Mouse (Mus musculus) bone marrow, adult 2 months (tissue): ENCODE results near the gene Olfr986. TPM values are rescaled to one million over a fixed set of nuclear protein-coding genes. Genes with fewer than 3 reads are reported as not detected.

Experiments
- H3K27ac ChIP-seq: fragments of 200-500 bp; 2 replicates; pipeline ENCODE4 v1.5.1; 2012; ENCODE audit warnings: low read depth, mild to moderate bottlenecking, control low read depth, inconsistent platforms, low read length; ENCODE audit not compliant: control insufficient read depth, poor library complexity, insufficient read depth
- H3K4me1 ChIP-seq: fragments of 200-500 bp; 2 replicates; pipeline ENCODE4 v1.6.1; 2011; ENCODE audit warnings: low read length; ENCODE audit not compliant: control insufficient read depth, insufficient read depth
- H3K4me3 ChIP-seq: fragments of 200-500 bp; replicated peaks from 2 replicates; pipeline ENCODE3; 2011; ENCODE audit warnings: mild to moderate bottlenecking, low read depth, low read length, control low read depth; ENCODE audit not compliant: control insufficient read depth
- CTCF ChIP-seq: fragments of 200-500 bp; IDR thresholded peaks from 2 replicates; pipeline ENCODE4 v1.5.1; 2011; ENCODE audit warnings: low read length, control low read depth; ENCODE audit not compliant: control insufficient read depth, insufficient read depth
- POLR2A ChIP-seq: fragments of 200-500 bp; IDR thresholded peaks from 2 replicates; pipeline ENCODE4 v1.6.1; 2011; ENCODE audit warnings: low read depth, mild to moderate bottlenecking, control low read depth, low read length, borderline replicate concordance; ENCODE audit not compliant: control insufficient read depth
- WGBS: fragments of 180-500 bp; shearing (Covaris S2); methylation state at CpG from one replicate; pipeline ENCODE4 v1.1.7; 2018; 5-methylcytosine and 5-hydroxymethylcytosine counted together
- polyA plus RNA-seq: library from polyadenylated mRNA; stranded (reverse); fragments of >200 nt; gene quantifications from 2 replicates; pipeline ENCODE4 v1.2.4, GENCODE M21; 2011; ENCODE audit warnings: low replicate concordance; ENCODE audit not compliant: missing spikeins, insufficient read depth, insufficient read length

The Olfr986 gene
- polyA plus RNA-seq, 1 experiment: not detected

GRCm38 (mm10) chr9:40228804-40229331, 48.1 kb downstream of the Olfr986 start:
- Histone ChIP-seq H3K27ac (no peak overlapping the region), H3K4me3 (no peak overlapping the region), H3K4me1 (no peaks in the 10 kb centered on the region; the same call in 1 of the 2 replicates)
- WGBS: 13% methylated on average over 6 of the region's 6 CpGs
- TF ChIP-seq CTCF: no peak
- no peak for TF ChIP-seq POLR2A

GRCm38 (mm10) chr9:40229479-40229878, 48.8 kb downstream of the Olfr986 start:
- Histone ChIP-seq H3K4me3 (no peak overlapping the region), H3K27ac (no peak overlapping the region), H3K4me1 (no peaks in the 10 kb centered on the region; the same call in 1 of the 2 replicates)
- 72% methylated on average over 5 of the region's 5 CpGs for WGBS
- TF ChIP-seq CTCF: no peak
- no peak for TF ChIP-seq POLR2A

- TF ChIP-seq POLR2A (no peak), CTCF (no peak)
- 79% methylated on average over 3 of the region's 3 CpGs for WGBS
- no peaks in the 10 kb centered on the region; the same call in 1 of the 2 replicates for H3K4me1 ChIP-seq
- no peak overlapping the region for H3K27ac ChIP-seq
- no peak overlapping the region for H3K4me3 ChIP-seq
These were observed 50.3 kb downstream of the Olfr986 start for GRCm38 (mm10) chr9:40231019-40231418.

GRCm38 (mm10) chr9:40234233-40235072, 53.7 kb downstream of the Olfr986 start:
- TF ChIP-seq POLR2A: no peak
- no peak for TF ChIP-seq CTCF
- no peak overlapping the region for H3K27ac ChIP-seq
- WGBS: 68% methylated on average over 10 of the region's 10 CpGs
- H3K4me1 ChIP-seq: no peaks in the 10 kb centered on the region
- H3K4me3 ChIP-seq: no peak overlapping the region

GRCm38 (mm10) chr9:40235220-40235619, 54.5 kb downstream of the Olfr986 start:
- WGBS: 83% methylated on average over 7 of the region's 7 CpGs
- H3K27ac ChIP-seq: no peak overlapping the region
- H3K4me1 ChIP-seq: no peaks in the 10 kb centered on the region
- no peak for TF ChIP-seq POLR2A
- TF ChIP-seq CTCF: no peak
- no peak overlapping the region for H3K4me3 ChIP-seq

Other genes starting within 250 kb of the Olfr986 start
- not detected in 2 replicates for gene Olfr974, start 243.4 kb upstream of the Olfr986 start, polyA plus RNA-seq
- not detected in 2 replicates for gene Olfr975, start 228.9 kb upstream of the Olfr986 start, polyA plus RNA-seq
- gene Olfr976, start 219.8 kb upstream of the Olfr986 start, polyA plus RNA-seq: not detected in 2 replicates
- not detected in 2 replicates for gene Olfr978, start 188.8 kb upstream of the Olfr986 start, polyA plus RNA-seq
- gene Olfr979, start 177.5 kb upstream of the Olfr986 start, polyA plus RNA-seq: not detected in 2 replicates
- gene Olfr980, start 171.3 kb upstream of the Olfr986 start, polyA plus RNA-seq: not detected in 2 replicates
- gene Olfr981, start 159.5 kb upstream of the Olfr986 start, polyA plus RNA-seq: not detected in 2 replicates
- not detected in 2 replicates for gene Olfr982, start 107.1 kb upstream of the Olfr986 start, polyA plus RNA-seq
- not detected in 2 replicates for gene Olfr983, start 87.3 kb upstream of the Olfr986 start, polyA plus RNA-seq
- not detected in 2 replicates for gene Olfr984, start 66.7 kb upstream of the Olfr986 start, polyA plus RNA-seq
- not detected in 2 replicates for gene Olfr985, start 50.7 kb upstream of the Olfr986 start, polyA plus RNA-seq
- gene Tmem225, start 32.8 kb upstream of the Olfr986 start, polyA plus RNA-seq: not detected in 2 replicates
- gene Zfp202, start 11.4 kb downstream of the Olfr986 start, polyA plus RNA-seq: 0.99 TPM in 1 of 2 replicates, not detected in the other
- gene Scn3b, start 88.3 kb downstream of the Olfr986 start, polyA plus RNA-seq: not detected in 2 replicates